Mouse (Mus musculus): ENCODE data around the gene Ceacam12.
"Not testable (repeated sequence)": the region's sequence is repeated elsewhere in the genome, so short reads cannot be mapped to it uniquely, and the experiment has no call there.

The Ceacam12 gene

GRCm38 (mm10) chr7:18065629-18066028, at the start of gene Ceacam12:
Gene Ceacam12, plus strand, starts transcription at chr7:18065929.
- DNase-seq (ENCODE audit: low spot score in 2 of 2): no peak

- DNase-seq (ENCODE audit: low spot score in 2 of 2): not testable (repeated sequence)
Observed at GRCm38 (mm10) chr7:18073821-18074220, 8.1 kb downstream of the Ceacam12 start.

- DNase-seq (ENCODE audit: low spot score in 2 of 2): no peak
Observed at GRCm38 (mm10) chr7:18100785-18101184, 35.1 kb downstream of the Ceacam12 start.

All from frontal cortex, postnatal 14 days (tissue).